In genomic region chr4:133298516-133299365, GRCm38 (mm10) we compare ENCODE assay signal across 8 mouse cellular contexts. TPM values are rescaled to one million over a fixed set of nuclear protein-coding genes. Genes with fewer than 3 reads are reported as not detected.
DNase-seq lines count a peak whose midpoint lies in the region; ATAC-seq and TF ChIP-seq lines count a peak whose summit lies in the region.

No protein-coding gene starts in this region.

- DNase-seq in kidney, adult 9 months: no peak
- DNase-seq in adrenal gland, postnatal 36 days: peak; percentile 39 to 48
- no peak for DNase-seq in forebrain, embryonic 11.5 days (ENCODE audit: low spot score)
- peak; percentile 61 to 67 for DNase-seq in layer of hippocampus, adult 2 months (ENCODE audit: low spot score in 2 of 2)
- DNase-seq in right cerebral cortex, adult 18-20 months: peak; percentile 92
- DNase-seq in ovary, postnatal 36 days (ENCODE audit: low spot score): no peak
- no peak for DNase-seq in lung, postnatal 25 days (ENCODE audit: low spot score)

- no peak for ATAC-seq in kidney, embryonic 16.5 days (ENCODE audit: low FRiP score, low TSS enrichment)
- no peak for ATAC-seq in forebrain, embryonic 11.5 days (replicated peaks; ENCODE audit: low FRiP score)

- H3K27me3 ChIP-seq in kidney, embryonic 16.5 days (ENCODE audit: insufficient read depth, low read length): no peaks in the 10 kb centered on the region
- no peaks in the 10 kb centered on the region for H3K27me3 ChIP-seq in forebrain, embryonic 11.5 days (ENCODE audit: control insufficient read depth, insufficient read depth, low read length)

- H3K27ac ChIP-seq in kidney, embryonic 16.5 days (ENCODE audit: low read length): no peak overlapping the region
- H3K27ac ChIP-seq in forebrain, embryonic 11.5 days (ENCODE audit: low read depth, low read length): 0 out of 2 replicates have a peak overlapping the region, but pooled peaks have one; percentile 12
- H3K27ac ChIP-seq in layer of hippocampus, adult 2 months: peak overlapping the region; percentile 83

- no peaks in the 10 kb centered on the region for H3K9me3 ChIP-seq in kidney, embryonic 16.5 days (ENCODE audit: low read length)
- H3K9me3 ChIP-seq in forebrain, embryonic 11.5 days (ENCODE audit: control insufficient read depth, low read length): no peaks in the 10 kb centered on the region

- H3K4me3 ChIP-seq in kidney, embryonic 16.5 days (ENCODE audit: low read length): no peak overlapping the region
- no peak overlapping the region for H3K4me3 ChIP-seq in forebrain, embryonic 11.5 days (ENCODE audit: low read depth, low read length)
- no peak overlapping the region for H3K4me3 ChIP-seq in layer of hippocampus, adult 2 months

- H3K4me2 ChIP-seq in kidney, embryonic 16.5 days (replicated peaks; ENCODE audit: low read depth, low read length): no peak overlapping the region
- no peak overlapping the region for H3K4me2 ChIP-seq in forebrain, embryonic 11.5 days (ENCODE audit: low read depth, low read length, severe bottlenecking)

- WGBS in kidney, embryonic 16.5 days: 47% methylated on average over 12 of the region's 12 CpGs
- 39% methylated on average over 12 of the region's 12 CpGs for WGBS in forebrain, embryonic 11.5 days

- peaks cover 19% of the 10 kb centered on the region; the same call in 1 of the 2 replicates for H3K4me1 ChIP-seq in kidney, embryonic 16.5 days (ENCODE audit: insufficient read depth, low read length)
- H3K4me1 ChIP-seq in forebrain, embryonic 11.5 days (replicated peaks; ENCODE audit: control insufficient read depth, insufficient read depth, low read length): peaks cover 5% of the 10 kb centered on the region

- no peak for TF ChIP-seq CTCF in layer of hippocampus, adult 2 months (conservative IDR thresholded peaks at IDR 0.05)

- H3K36me3 ChIP-seq in kidney, embryonic 16.5 days (ENCODE audit: insufficient read depth, low read length): peaks cover 27% of the 10 kb centered on the region; the same call in 1 of the 2 replicates
- H3K36me3 ChIP-seq in forebrain, embryonic 11.5 days (ENCODE audit: control insufficient read depth, insufficient read depth, low read length): no peaks in the 10 kb centered on the region; the same call in 1 of the 2 replicates

- 0 out of 2 replicates have a peak overlapping the region, but pooled peaks have one; percentile 27 for H3K9ac ChIP-seq in kidney, embryonic 16.5 days (replicated peaks; ENCODE audit: low read length)
- no peak overlapping the region for H3K9ac ChIP-seq in forebrain, embryonic 11.5 days (ENCODE audit: low read length)

RNA-seq across cellular contexts. Expression of gene Tmem222, which starts 21.1 kb away (rescaled TPM):
- 90.4 and 97.7 TPM in 2 replicates for polyA plus RNA-seq in kidney, embryonic 16.5 days (2015; fragmentation: Nextera tagmentation; extraction: Ambion mirVana)
- total RNA-seq in adrenal gland, postnatal 36 days (2021): 10 to 100 TPM; 64.0 to 74.4 TPM
- 80.6 and 90.9 TPM in 2 replicates for polyA plus RNA-seq in forebrain, embryonic 11.5 days (2014; fragmentation: Nextera tagmentation; extraction: Ambion mirVana)
- total RNA-seq in layer of hippocampus, adult 2 months (2021): 10 to 100 TPM; 89.1 to 94.4 TPM

RNA-seq across cellular contexts. Expression of gene Sytl1, which starts 35.8 kb away (rescaled TPM):
- polyA plus RNA-seq in kidney, embryonic 16.5 days (2015; fragmentation: Nextera tagmentation; extraction: Ambion mirVana): 1.1 and 1.5 TPM in 2 replicates
- total RNA-seq in adrenal gland, postnatal 36 days (2021): 1 to 10 TPM; 1.4 to 1.5 TPM
- polyA plus RNA-seq in forebrain, embryonic 11.5 days (2014; fragmentation: Nextera tagmentation; extraction: Ambion mirVana): 1.5 and 2.8 TPM in 2 replicates
- under 1 TPM; 0.20 to 0.34 TPM for total RNA-seq in layer of hippocampus, adult 2 months (2021)

RNA-seq across cellular contexts. Expression of gene Wdtc1, which starts 54.5 kb away (rescaled TPM):
- polyA plus RNA-seq in kidney, embryonic 16.5 days (2015; fragmentation: Nextera tagmentation; extraction: Ambion mirVana): 12.9 and 14.4 TPM in 2 replicates
- 10 to 100 TPM; 44.6 to 63.8 TPM for total RNA-seq in adrenal gland, postnatal 36 days (2021)
- polyA plus RNA-seq in forebrain, embryonic 11.5 days (2014; fragmentation: Nextera tagmentation; extraction: Ambion mirVana): 21.0 and 24.7 TPM in 2 replicates
- total RNA-seq in layer of hippocampus, adult 2 months (2021): 10 to 100 TPM; 78.8 to 82.5 TPM

RNA-seq across cellular contexts. Expression of gene Map3k6, which starts 58.1 kb away (rescaled TPM):
- polyA plus RNA-seq in kidney, embryonic 16.5 days (2015; fragmentation: Nextera tagmentation; extraction: Ambion mirVana): 3.8 TPM in 2 replicates
- 10 to 100 TPM; 15.9 to 38.8 TPM for total RNA-seq in adrenal gland, postnatal 36 days (2021)
- 1.2 and 3.0 TPM in 2 replicates for polyA plus RNA-seq in forebrain, embryonic 11.5 days (2014; fragmentation: Nextera tagmentation; extraction: Ambion mirVana)
- 10 to 100 TPM in 1 of 2 experiments, 1 to 10 TPM in 1; 5.8 to 10.5 TPM for total RNA-seq in layer of hippocampus, adult 2 months (2021)

Comparison
In these comparisons a context has a peak if more than half of its experiments do, and no peak if none do; other contexts are left out.
1. DNase-seq: peak in adrenal gland, postnatal 36 days (2 of 2), layer of hippocampus, adult 2 months (2 of 2) and right cerebral cortex, adult 18-20 months (single experiment); none in kidney, adult 9 months (single experiment), forebrain, embryonic 11.5 days (single experiment), ovary, postnatal 36 days (single experiment) and lung, postnatal 25 days (single experiment).